Mouse (Mus musculus): ENCODE data around the gene Anapc15-ps. TPM values are rescaled to one million over a fixed set of nuclear protein-coding genes. Genes with fewer than 3 reads are reported as not detected.

The Anapc15-ps gene
- polyA plus RNA-seq, 1 experiment: not detected

- no peaks in the 10 kb centered on the region for H3K4me1 ChIP-seq (ENCODE audit: control insufficient read depth)
- no peaks in the 10 kb centered on the region for H3K9me3 ChIP-seq (ENCODE audit: control insufficient read depth, low read length)
- H3K36me3 ChIP-seq (ENCODE audit: control insufficient read depth): no peaks in the 10 kb centered on the region
- no peak for TF ChIP-seq GATA1 (IDR thresholded peaks at IDR 0.05; ENCODE audit: low read length)
- no peak for TF ChIP-seq TAL1 (IDR thresholded peaks at IDR 0.05; ENCODE audit: low read length)
- no peak overlapping the region for H3K4me3 ChIP-seq (replicated peaks)
- no peaks in the 10 kb centered on the region for H3K27me3 ChIP-seq (ENCODE audit: control insufficient read depth)
Measured at GRCm38 (mm10) chr10:95695603-95696252, 22.5 kb upstream of the Anapc15-ps start.

DNA sequence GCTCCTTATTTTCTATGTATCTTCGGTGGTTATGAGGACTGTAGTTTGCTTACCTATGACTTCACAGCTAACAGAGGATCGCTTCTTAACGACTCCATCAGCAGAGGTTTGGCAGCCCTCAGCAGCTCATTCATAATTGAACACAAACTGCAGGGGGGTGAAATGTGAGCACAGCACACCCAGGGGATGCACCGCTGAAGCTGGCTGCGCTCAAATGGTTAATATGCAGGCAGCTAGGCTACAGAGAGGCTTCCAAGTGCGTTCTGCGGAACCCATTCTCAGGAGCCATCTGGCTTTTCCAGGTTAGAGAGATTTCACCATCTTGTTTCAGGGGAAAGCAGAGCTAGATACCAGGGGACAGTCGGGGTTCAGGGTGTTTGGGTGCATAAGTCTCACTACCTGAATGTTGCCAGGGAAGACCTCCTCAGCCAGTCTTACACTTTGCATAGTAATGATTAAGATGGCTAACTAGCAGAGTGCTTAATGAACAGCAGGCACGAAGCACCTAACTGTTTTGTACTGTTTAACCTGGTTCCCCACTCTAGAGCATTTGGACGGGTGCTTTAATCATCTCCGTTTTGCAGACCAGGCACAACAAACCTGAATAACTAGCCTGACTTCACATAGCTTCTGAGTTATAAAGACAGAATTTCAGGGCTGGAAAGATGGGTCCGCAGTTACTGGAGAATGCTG, 21.5 kb upstream of the Anapc15-ps start:
- no peaks in the 10 kb centered on the region for H3K36me3 ChIP-seq (ENCODE audit: control insufficient read depth)
- no peaks in the 10 kb centered on the region for H3K27me3 ChIP-seq (ENCODE audit: control insufficient read depth)
- TF ChIP-seq TAL1 (IDR thresholded peaks at IDR 0.05; ENCODE audit: low read length): no peak
- no peak for TF ChIP-seq GATA1 (IDR thresholded peaks at IDR 0.05; ENCODE audit: low read length)
- H3K4me3 ChIP-seq (replicated peaks): no peak overlapping the region
- H3K4me1 ChIP-seq (ENCODE audit: control insufficient read depth): peaks cover 4% of the 10 kb centered on the region
- no peaks in the 10 kb centered on the region for H3K9me3 ChIP-seq (ENCODE audit: control insufficient read depth, low read length)

DNA sequence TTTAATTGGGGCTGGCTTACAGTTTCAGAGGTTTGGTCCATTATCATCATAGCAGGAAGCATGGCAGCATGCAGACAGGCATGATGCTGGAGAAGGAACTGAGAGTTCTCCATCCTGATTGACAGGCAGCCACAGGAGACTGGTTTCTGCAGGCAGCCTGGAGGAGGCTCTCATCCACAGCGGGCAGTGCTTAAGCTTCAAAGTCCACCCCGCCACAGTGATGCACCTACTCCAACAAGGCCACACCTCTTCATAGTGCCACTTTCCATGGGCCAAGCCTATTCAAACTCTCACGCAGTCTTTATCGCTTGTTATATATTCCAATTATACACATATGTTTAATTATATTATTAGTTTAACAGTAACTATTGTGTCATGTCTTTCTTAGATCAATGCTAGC, 18.1 kb upstream of the Anapc15-ps start:
- H3K9me3 ChIP-seq (ENCODE audit: control insufficient read depth, low read length): no peaks in the 10 kb centered on the region
- H3K4me1 ChIP-seq (ENCODE audit: control insufficient read depth): peaks cover 5% of the 10 kb centered on the region
- TF ChIP-seq TAL1 (IDR thresholded peaks at IDR 0.05; ENCODE audit: low read length): no peak
- TF ChIP-seq GATA1 (IDR thresholded peaks at IDR 0.05; ENCODE audit: low read length): no peak

DNA sequence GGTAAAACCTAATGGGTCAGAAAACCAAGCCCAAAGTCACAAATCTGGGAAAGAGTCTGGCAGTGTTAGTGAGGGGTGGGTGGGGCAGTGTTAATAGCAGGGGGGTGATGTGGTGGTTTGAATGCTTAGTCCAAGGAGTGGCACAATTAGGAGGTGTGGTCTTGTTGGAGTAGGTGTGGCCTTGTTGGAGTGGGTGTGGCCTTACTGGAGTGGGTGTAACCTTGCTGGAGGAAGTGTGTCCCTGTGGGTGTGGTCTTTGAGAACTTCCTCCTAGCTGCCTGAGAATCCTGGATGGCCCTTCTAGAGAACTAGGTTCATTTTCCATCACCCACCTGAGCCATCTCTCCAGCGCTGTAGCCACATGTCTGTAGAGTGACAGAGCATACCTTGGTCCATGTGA, 16.6 kb upstream of the Anapc15-ps start:
- TF ChIP-seq TAL1 (IDR thresholded peaks at IDR 0.05; ENCODE audit: low read length): no peak
- TF ChIP-seq GATA1 (IDR thresholded peaks at IDR 0.05; ENCODE audit: low read length): no peak
- no peak overlapping the region for H3K4me3 ChIP-seq (replicated peaks)

More for the DNA sequence above, 18.1 kb upstream of the Anapc15-ps start:
- H3K4me3 ChIP-seq (replicated peaks): no peak overlapping the region
- H3K27me3 ChIP-seq (ENCODE audit: control insufficient read depth): no peaks in the 10 kb centered on the region
- H3K36me3 ChIP-seq (ENCODE audit: control insufficient read depth): no peaks in the 10 kb centered on the region

GRCm38 (mm10) chr10:95689058-95689457, 15.8 kb upstream of the Anapc15-ps start:
- H3K36me3 ChIP-seq (ENCODE audit: control insufficient read depth): no peaks in the 10 kb centered on the region
- H3K9me3 ChIP-seq (ENCODE audit: control insufficient read depth, low read length): no peaks in the 10 kb centered on the region
- no peak overlapping the region for H3K4me3 ChIP-seq (replicated peaks)
- peaks cover 5% of the 10 kb centered on the region for H3K4me1 ChIP-seq (ENCODE audit: control insufficient read depth)
- H3K27me3 ChIP-seq (ENCODE audit: control insufficient read depth): no peaks in the 10 kb centered on the region
- TF ChIP-seq GATA1 (IDR thresholded peaks at IDR 0.05; ENCODE audit: low read length) (no peak), TAL1 (IDR thresholded peaks at IDR 0.05; ENCODE audit: low read length) (no peak)

More for the DNA sequence above, 16.6 kb upstream of the Anapc15-ps start:
- Histone ChIP-seq H3K4me1 (ENCODE audit: control insufficient read depth) (peaks cover 5% of the 10 kb centered on the region), H3K9me3 (ENCODE audit: control insufficient read depth, low read length) (no peaks in the 10 kb centered on the region), H3K27me3 (ENCODE audit: control insufficient read depth) (no peaks in the 10 kb centered on the region), H3K36me3 (ENCODE audit: control insufficient read depth) (no peaks in the 10 kb centered on the region)

DNA sequence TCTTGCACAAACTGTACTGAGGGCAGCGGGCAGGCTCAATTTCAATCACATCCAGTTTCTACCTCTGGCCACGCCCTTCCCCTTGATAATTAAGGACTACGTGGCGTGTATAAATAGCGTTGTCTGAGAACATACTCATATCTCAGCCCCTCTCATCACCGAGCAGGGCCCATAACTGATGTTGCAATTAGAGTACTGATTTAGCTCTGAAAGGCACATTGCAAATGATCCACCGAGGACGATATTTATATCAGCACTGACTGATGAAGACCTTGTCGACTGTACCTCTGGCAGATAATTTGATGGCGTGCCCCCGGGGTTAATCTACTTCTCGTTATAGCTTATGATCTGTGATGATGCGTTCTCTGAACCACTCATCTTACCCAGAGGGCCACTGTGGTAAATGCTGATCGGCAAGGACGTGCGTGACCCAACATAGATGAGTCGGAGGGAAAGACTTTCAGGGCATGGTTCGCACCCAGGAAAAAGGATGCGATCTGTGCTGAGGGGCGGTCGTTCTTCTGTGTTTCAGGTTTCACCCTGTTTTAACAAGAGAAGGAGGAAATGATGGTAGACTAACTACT, 14.4 kb upstream of the Anapc15-ps start:
- H3K4me1 ChIP-seq (ENCODE audit: control insufficient read depth): peaks cover 5% of the 10 kb centered on the region
- no peaks in the 10 kb centered on the region; the same call in 1 of the 2 replicates for H3K9me3 ChIP-seq (ENCODE audit: control insufficient read depth, low read length)
- H3K4me3 ChIP-seq (replicated peaks): no peak overlapping the region
- no peaks in the 10 kb centered on the region for H3K36me3 ChIP-seq (ENCODE audit: control insufficient read depth)
- TF ChIP-seq TAL1 (IDR thresholded peaks at IDR 0.05; ENCODE audit: low read length): no peak
- no peak for TF ChIP-seq GATA1 (IDR thresholded peaks at IDR 0.05; ENCODE audit: low read length)
- H3K27me3 ChIP-seq (ENCODE audit: control insufficient read depth): no peaks in the 10 kb centered on the region

GRCm38 (mm10) chr10:95686041-95686440, 12.8 kb upstream of the Anapc15-ps start:
- Histone ChIP-seq H3K36me3 (ENCODE audit: control insufficient read depth) (no peaks in the 10 kb centered on the region), H3K27me3 (ENCODE audit: control insufficient read depth) (no peaks in the 10 kb centered on the region), H3K9me3 (ENCODE audit: control insufficient read depth, low read length) (no peaks in the 10 kb centered on the region; the same call in 1 of the 2 replicates), H3K4me1 (ENCODE audit: control insufficient read depth) (peaks cover 5% of the 10 kb centered on the region), H3K4me3 (replicated peaks) (no peak overlapping the region)
- TF ChIP-seq GATA1 (IDR thresholded peaks at IDR 0.05; ENCODE audit: low read length): no peak
- no peak for TF ChIP-seq TAL1 (IDR thresholded peaks at IDR 0.05; ENCODE audit: low read length)

GRCm38 (mm10) chr10:95684782-95685555, 11.7 kb upstream of the Anapc15-ps start:
- Histone ChIP-seq H3K36me3 (ENCODE audit: control insufficient read depth) (no peaks in the 10 kb centered on the region), H3K4me3 (replicated peaks) (no peak overlapping the region), H3K4me1 (ENCODE audit: control insufficient read depth) (peaks cover 8% of the 10 kb centered on the region), H3K27me3 (ENCODE audit: control insufficient read depth) (peaks cover 6% of the 10 kb centered on the region), H3K9me3 (ENCODE audit: control insufficient read depth, low read length) (no peaks in the 10 kb centered on the region; the same call in 1 of the 2 replicates)
- TF ChIP-seq TAL1 (IDR thresholded peaks at IDR 0.05; ENCODE audit: low read length) (no peak), GATA1 (IDR thresholded peaks at IDR 0.05; ENCODE audit: low read length) (no peak)

All from erythroblast, embryonic 14.5 days (primary cell).